Mouse (Mus musculus) erythroblast, embryonic 14.5 days (primary cell): Measurements from ENCODE around the gene Dzip1l.

Experiments
- GATA1 ChIP-seq: IDR thresholded peaks from 2 replicates; pipeline ENCODE4 v1.6.1; 2012; ENCODE audit warnings: low read length, inconsistent platforms, mixed read lengths
- TAL1 ChIP-seq: IDR thresholded peaks from 3 replicates; pipeline ENCODE4 v1.6.1; 2012; ENCODE audit warnings: low read length, inconsistent platforms, mixed read lengths

DNA sequence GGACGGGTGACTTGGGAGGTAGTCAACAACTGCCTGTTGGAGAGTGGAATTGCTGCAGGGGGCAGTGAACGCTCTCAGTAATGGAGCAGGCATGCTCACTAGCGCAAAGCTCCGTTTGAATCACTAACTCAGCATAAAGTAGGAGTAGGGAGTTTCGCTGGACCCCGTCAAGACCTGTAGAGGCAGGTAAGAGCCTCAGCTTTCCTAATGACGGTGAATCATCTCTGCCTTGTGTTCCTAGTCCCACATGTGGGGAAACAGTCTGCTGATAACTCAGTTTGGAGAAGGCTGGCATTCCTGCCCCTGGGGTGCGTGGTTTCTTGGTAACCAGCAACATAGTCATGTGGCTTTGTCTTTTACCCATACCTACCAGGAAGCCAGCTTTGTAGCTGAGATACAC lies 3.0 kb downstream of the Dzip1l start:
- TF ChIP-seq TAL1 (no peak), GATA1 (no peak)
